Mouse (Mus musculus): ENCODE measurements around the gene Pirt. TPM values are rescaled to one million over a fixed set of nuclear protein-coding genes. Genes with fewer than 3 reads are reported as not detected.

The Pirt gene
- total and polyA plus RNA-seq, 3 experiments, result 0.05 TPM; not detected in 2

GRCm38 (mm10) chr11:66898747-66899146, 13.0 kb upstream of the Pirt start:
- no peak for ATAC-seq (ENCODE audit: extremely low read depth, insufficient number of reproducible peaks, low FRiP score, poor library complexity, severe bottlenecking)

GRCm38 (mm10) chr11:66899426-66899825, 12.4 kb upstream of the Pirt start:
- ATAC-seq (ENCODE audit: extremely low read depth, insufficient number of reproducible peaks, low FRiP score, poor library complexity, severe bottlenecking), result no peak
- DNase-seq (ENCODE audit: low spot score), result no peak

More at GRCm38 (mm10) chr11:66898747-66899146, 13.0 kb upstream of the Pirt start:
- no peak for DNase-seq (ENCODE audit: low spot score)
- Histone ChIP-seq H3K36me3 (replicated peaks) (no peaks in the 10 kb centered on the region), H3K9me3 (replicated peaks) (peaks cover 30% of the 10 kb centered on the region), H3K4me3 (ENCODE audit: low read depth, low read length) (no peak overlapping the region), H3K4me1 (ENCODE audit: insufficient read depth, low read depth, low read length) (no peaks in the 10 kb centered on the region), H3K27me3 (ENCODE audit: insufficient read depth, low read length) (no peaks in the 10 kb centered on the region)
- TF ChIP-seq TAL1 (conservative IDR thresholded peaks at IDR 0.05; ENCODE audit: low read depth, low read length) (no peak), GATA2 (IDR thresholded peaks at IDR 0.05; ENCODE audit: borderline replicate concordance, low read depth, low read length) (no peak), GATA1 (IDR thresholded peaks at IDR 0.05; ENCODE audit: borderline replicate concordance, low read length) (no peak), CTCF (IDR thresholded peaks at IDR 0.05; ENCODE audit: low read depth, low read length) (no peak), POLR2AphosphoS5 (IDR thresholded peaks at IDR 0.05; ENCODE audit: insufficient replicate concordance, low read depth, low read length) (no peak)

GRCm38 (mm10) chr11:66902801-66903200, 9.0 kb upstream of the Pirt start:
- no peak for TF ChIP-seq CTCF (IDR thresholded peaks at IDR 0.05; ENCODE audit: low read depth, low read length)
- no peak for DNase-seq (ENCODE audit: low spot score)
- H3K4me3 ChIP-seq (ENCODE audit: low read depth, low read length), result no peak overlapping the region

More at GRCm38 (mm10) chr11:66899426-66899825, 12.4 kb upstream of the Pirt start:
- Histone ChIP-seq H3K36me3 (replicated peaks) (no peaks in the 10 kb centered on the region), H3K27me3 (ENCODE audit: insufficient read depth, low read length) (no peaks in the 10 kb centered on the region), H3K4me1 (ENCODE audit: insufficient read depth, low read depth, low read length) (no peaks in the 10 kb centered on the region), H3K9me3 (replicated peaks) (peaks cover 26% of the 10 kb centered on the region), H3K4me3 (ENCODE audit: low read depth, low read length) (no peak overlapping the region)
- TF ChIP-seq TAL1 (conservative IDR thresholded peaks at IDR 0.05; ENCODE audit: low read depth, low read length), result no peak
- no peak for TF ChIP-seq GATA1 (IDR thresholded peaks at IDR 0.05; ENCODE audit: borderline replicate concordance, low read length)
- peak; percentile 28; the same call in 1 of the 2 replicates for TF ChIP-seq CTCF (IDR thresholded peaks at IDR 0.05; ENCODE audit: low read depth, low read length)

GRCm38 (mm10) chr11:66905617-66906384, 6.0 kb upstream of the Pirt start:
- no peak for TF ChIP-seq CTCF (IDR thresholded peaks at IDR 0.05; ENCODE audit: low read depth, low read length)
- no peak for TF ChIP-seq GATA1 (IDR thresholded peaks at IDR 0.05; ENCODE audit: borderline replicate concordance, low read length)
- TF ChIP-seq TAL1 (conservative IDR thresholded peaks at IDR 0.05; ENCODE audit: low read depth, low read length), result no peak
- TF ChIP-seq GATA2 (IDR thresholded peaks at IDR 0.05; ENCODE audit: borderline replicate concordance, low read depth, low read length), result no peak
- TF ChIP-seq POLR2AphosphoS5 (IDR thresholded peaks at IDR 0.05; ENCODE audit: insufficient replicate concordance, low read depth, low read length), result no peak
- peaks cover 35% of the 10 kb centered on the region for H3K9me3 ChIP-seq (replicated peaks)
- H3K27me3 ChIP-seq (ENCODE audit: insufficient read depth, low read length), result no peaks in the 10 kb centered on the region
- no peaks in the 10 kb centered on the region for H3K36me3 ChIP-seq (replicated peaks)
- ATAC-seq (ENCODE audit: extremely low read depth, insufficient number of reproducible peaks, low FRiP score, poor library complexity, severe bottlenecking), result no peak
- DNase-seq (ENCODE audit: low spot score), result no peak
- no peak overlapping the region for H3K4me3 ChIP-seq (ENCODE audit: low read depth, low read length)
- no peaks in the 10 kb centered on the region for H3K4me1 ChIP-seq (ENCODE audit: insufficient read depth, low read depth, low read length)

More at GRCm38 (mm10) chr11:66902801-66903200, 9.0 kb upstream of the Pirt start:
- H3K27me3 ChIP-seq (ENCODE audit: insufficient read depth, low read length), result no peaks in the 10 kb centered on the region
- H3K9me3 ChIP-seq (replicated peaks), result peaks cover 44% of the 10 kb centered on the region
- no peak for ATAC-seq (ENCODE audit: extremely low read depth, insufficient number of reproducible peaks, low FRiP score, poor library complexity, severe bottlenecking)
- no peaks in the 10 kb centered on the region for H3K4me1 ChIP-seq (ENCODE audit: insufficient read depth, low read depth, low read length)
- no peaks in the 10 kb centered on the region for H3K36me3 ChIP-seq (replicated peaks)

- ATAC-seq (ENCODE audit: extremely low read depth, insufficient number of reproducible peaks, low FRiP score, poor library complexity, severe bottlenecking) (no peak), DNase-seq (ENCODE audit: low spot score) (no peak)
- H3K4me1 ChIP-seq (ENCODE audit: insufficient read depth, low read depth, low read length), result no peaks in the 10 kb centered on the region
- TF ChIP-seq GATA2 (IDR thresholded peaks at IDR 0.05; ENCODE audit: borderline replicate concordance, low read depth, low read length) (no peak), GATA1 (IDR thresholded peaks at IDR 0.05; ENCODE audit: borderline replicate concordance, low read length) (no peak), CTCF (IDR thresholded peaks at IDR 0.05; ENCODE audit: low read depth, low read length) (no peak), TAL1 (conservative IDR thresholded peaks at IDR 0.05; ENCODE audit: low read depth, low read length) (no peak), POLR2AphosphoS5 (IDR thresholded peaks at IDR 0.05; ENCODE audit: insufficient replicate concordance, low read depth, low read length) (no peak)
- H3K9me3 ChIP-seq (replicated peaks), result peaks cover 38% of the 10 kb centered on the region
- no peaks in the 10 kb centered on the region for H3K36me3 ChIP-seq (replicated peaks)
- no peaks in the 10 kb centered on the region for H3K27me3 ChIP-seq (ENCODE audit: insufficient read depth, low read length)
- H3K4me3 ChIP-seq (ENCODE audit: low read depth, low read length), result no peak overlapping the region
Observed at GRCm38 (mm10) chr11:66912531-66913458, 1.0 kb downstream of the Pirt start.

- DNase-seq (ENCODE audit: low spot score) (no peak), ATAC-seq (ENCODE audit: extremely low read depth, insufficient number of reproducible peaks, low FRiP score, poor library complexity, severe bottlenecking) (no peak)
- Histone ChIP-seq H3K4me1 (ENCODE audit: insufficient read depth, low read depth, low read length) (no peaks in the 10 kb centered on the region), H3K27me3 (ENCODE audit: insufficient read depth, low read length) (no peaks in the 10 kb centered on the region), H3K36me3 (replicated peaks) (no peaks in the 10 kb centered on the region), H3K4me3 (ENCODE audit: low read depth, low read length) (no peak overlapping the region), H3K9me3 (replicated peaks) (peaks cover 40% of the 10 kb centered on the region)
- no peak for TF ChIP-seq TAL1 (conservative IDR thresholded peaks at IDR 0.05; ENCODE audit: low read depth, low read length)
- TF ChIP-seq GATA1 (IDR thresholded peaks at IDR 0.05; ENCODE audit: borderline replicate concordance, low read length), result no peak
- TF ChIP-seq POLR2AphosphoS5 (IDR thresholded peaks at IDR 0.05; ENCODE audit: insufficient replicate concordance, low read depth, low read length), result no peak
- no peak for TF ChIP-seq GATA2 (IDR thresholded peaks at IDR 0.05; ENCODE audit: borderline replicate concordance, low read depth, low read length)
- no peak for TF ChIP-seq CTCF (IDR thresholded peaks at IDR 0.05; ENCODE audit: low read depth, low read length)
Observed at GRCm38 (mm10) chr11:66914249-66914648, 2.5 kb downstream of the Pirt start.
